ENCODE assay signal across 8 mouse cellular contexts in the genomic region with DNA sequence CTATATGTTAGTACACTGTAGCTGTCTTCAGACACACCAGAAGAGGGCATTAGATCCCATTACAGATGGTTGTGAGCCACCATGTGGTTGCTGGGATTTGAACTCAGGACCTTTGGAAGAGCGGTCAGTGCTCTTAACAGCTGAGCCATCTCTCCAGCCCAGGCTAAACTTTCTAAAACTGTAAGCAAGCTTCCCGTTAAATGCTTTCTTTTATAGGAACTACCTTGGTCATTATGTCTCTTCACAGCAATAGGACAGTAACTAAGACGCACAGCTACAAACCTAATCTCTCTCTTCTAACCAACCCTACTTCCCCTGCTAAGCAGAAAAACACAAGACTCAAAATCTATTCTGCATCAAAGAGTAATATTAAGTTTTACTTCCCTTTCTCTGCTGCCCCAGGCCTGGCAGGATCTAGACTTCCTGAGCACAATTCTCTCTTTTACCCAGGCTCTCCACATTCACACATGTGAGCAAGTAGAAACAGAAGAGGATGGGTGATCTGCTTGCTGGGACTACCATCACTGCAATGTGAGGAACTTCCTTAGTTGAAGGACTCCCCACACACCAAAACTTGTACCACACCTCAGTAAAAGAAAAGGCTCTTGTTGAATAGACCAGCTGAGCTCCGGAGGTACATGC. TPM values are rescaled to one million over a fixed set of nuclear protein-coding genes. Genes with fewer than 3 reads are reported as not detected.
DNase-seq lines count a peak whose midpoint lies in the region; ATAC-seq and TF ChIP-seq lines count a peak whose summit lies in the region.

No protein-coding gene starts in this region.

- ATAC-seq in heart, embryonic 14.5 days (ENCODE audit: insufficient number of reproducible peaks, insufficient read depth, low FRiP score, low read depth): 0 out of 2 replicates have a peak, but pooled peaks have one; percentile 4
- no peak; the same call in 1 of the 2 replicates for ATAC-seq in hindbrain, postnatal 0 days
- no peak; the same call in 1 of the 2 replicates for ATAC-seq in midbrain, embryonic 15.5 days (replicated peaks)

- peak overlapping the region in 1 of 2 experiments; percentile 8; a peak in 1 of 4 replicates for H3K4me3 ChIP-seq in heart, embryonic 14.5 days (ENCODE audit: control insufficient read depth in 1 of 2, insufficient read depth in 1 of 2, low read depth in 1 of 2, low read length in 2 of 2)
- H3K4me3 ChIP-seq in brown adipose tissue, adult 24 weeks (ENCODE audit: insufficient read depth, low read depth, low read length): peak overlapping the region; percentile 35; the same call in 1 of the 2 replicates
- H3K4me3 ChIP-seq in hindbrain, postnatal 0 days (ENCODE audit: low read length): 0 out of 2 replicates have a peak overlapping the region, but pooled peaks have one; percentile 9
- peak overlapping the region; percentile 25 for H3K4me3 ChIP-seq in midbrain, embryonic 15.5 days

- H3K9ac ChIP-seq in heart, embryonic 14.5 days (ENCODE audit: low read length): no peak overlapping the region
- no peak overlapping the region; the same call in 1 of the 2 replicates for H3K9ac ChIP-seq in hindbrain, postnatal 0 days (replicated peaks; ENCODE audit: low read length)
- H3K9ac ChIP-seq in midbrain, embryonic 15.5 days: no peak overlapping the region

- H3K4me2 ChIP-seq in heart, embryonic 14.5 days (ENCODE audit: low read length): peak overlapping the region; percentile 54
- peak overlapping the region; percentile 47 for H3K4me2 ChIP-seq in hindbrain, postnatal 0 days (ENCODE audit: low read depth, low read length)
- peak overlapping the region; percentile 48 for H3K4me2 ChIP-seq in midbrain, embryonic 15.5 days

- H3K4me1 ChIP-seq in heart, embryonic 14.5 days (ENCODE audit: control insufficient read depth in 2 of 2, insufficient read depth in 2 of 2, low read length in 2 of 2): peaks cover 0 to 4% of the 10 kb centered on the region in 2 experiments; a peak in 1 of 4 replicates
- no peaks in the 10 kb centered on the region for H3K4me1 ChIP-seq in brown adipose tissue, adult 24 weeks (ENCODE audit: control insufficient read depth, insufficient read depth, insufficient read length, low read length)
- no peaks in the 10 kb centered on the region for H3K4me1 ChIP-seq in hindbrain, postnatal 0 days (ENCODE audit: insufficient read depth, low read length)
- H3K4me1 ChIP-seq in midbrain, embryonic 15.5 days: peaks cover 7% of the 10 kb centered on the region

- TF ChIP-seq CTCF in hindbrain, postnatal 0 days (IDR thresholded peaks at IDR 0.05; ENCODE audit: low read depth): no peak

- no peaks in the 10 kb centered on the region for H3K27me3 ChIP-seq in heart, embryonic 14.5 days (ENCODE audit: control insufficient read depth, insufficient read depth, low read length)
- no peaks in the 10 kb centered on the region for H3K27me3 ChIP-seq in hindbrain, postnatal 0 days (ENCODE audit: insufficient read depth, low read length)
- no peaks in the 10 kb centered on the region for H3K27me3 ChIP-seq in midbrain, embryonic 15.5 days (replicated peaks)

- DNase-seq in heart, postnatal 10 days: no peak
- DNase-seq in hindbrain, postnatal 0 days (ENCODE audit: low spot score): no peak
- DNase-seq in gastrocnemius, postnatal 36 days: no peak
- no peak for DNase-seq in gastrocnemius, adult 8-10 months (ENCODE audit: low spot score in 2 of 2)
- no peak for DNase-seq in frontal cortex, postnatal 14 days (ENCODE audit: low spot score in 2 of 2)

- H3K36me3 ChIP-seq in heart, embryonic 14.5 days (ENCODE audit: control insufficient read depth, insufficient read depth, low read length): no peaks in the 10 kb centered on the region
- H3K36me3 ChIP-seq in hindbrain, postnatal 0 days (ENCODE audit: insufficient read depth, low read length): no peaks in the 10 kb centered on the region
- no peaks in the 10 kb centered on the region for H3K36me3 ChIP-seq in midbrain, embryonic 15.5 days (replicated peaks)

- intact Hi-C loops in heart, postnatal 10 days (cut with DNase I): loop anchor here (2.0 kb wide), 3 partner anchors 17 to 125 kb away; partner anchors contain the start of genes Nabp2, Rnf41 and Smarcc2
- intact Hi-C loops in gastrocnemius, postnatal 36 days (cut with DNase I): loop anchor here (2.0 kb wide), 2 partner anchors 15 to 77 kb away; partner anchors contain the start of gene Smarcc2

- H3K27ac ChIP-seq in heart, embryonic 14.5 days (replicated peaks in 1 of 2; ENCODE audit: control insufficient read depth in 1 of 2, insufficient read depth in 1 of 2, low read depth in 2 of 2, low read length in 2 of 2): no peak overlapping the region
- H3K27ac ChIP-seq in brown adipose tissue, adult 24 weeks (replicated peaks; ENCODE audit: low read depth, low read length): peak overlapping the region; percentile 35
- no peak overlapping the region for H3K27ac ChIP-seq in hindbrain, postnatal 0 days
- H3K27ac ChIP-seq in midbrain, embryonic 15.5 days: no peak overlapping the region

- WGBS in heart, embryonic 14.5 days: 77% methylated on average over 4 of the region's 4 CpGs
- WGBS in hindbrain, postnatal 0 days: 70% methylated on average over 4 of the region's 4 CpGs
- WGBS in midbrain, embryonic 15.5 days: 70% methylated on average over 4 of the region's 4 CpGs

- no peaks in the 10 kb centered on the region for H3K9me3 ChIP-seq in heart, embryonic 14.5 days (ENCODE audit: control insufficient read depth, low read length)
- no peaks in the 10 kb centered on the region for H3K9me3 ChIP-seq in hindbrain, postnatal 0 days (ENCODE audit: low read length)
- no peaks in the 10 kb centered on the region for H3K9me3 ChIP-seq in midbrain, embryonic 15.5 days

RNA-seq across cellular contexts. Expression of gene Esyt1, which starts 10.1 kb away (rescaled TPM):
- polyA plus RNA-seq in heart, embryonic 14.5 days (2014; fragmentation: Nextera tagmentation; extraction: Ambion mirVana): 17.3 and 17.8 TPM in 2 replicates
- 10 to 100 TPM; 28.5 to 29.9 TPM for total RNA-seq in heart, postnatal 10 days (2021)
- polyA plus RNA-seq in brown adipose tissue, adult 24 weeks (2012; ENCODE audit: insufficient read depth, insufficient read length, missing spikeins): 31.6 and 35.5 TPM in 2 replicates
- total RNA-seq in hindbrain, postnatal 0 days (2014; rRNA removed): 22.9 and 29.0 TPM in 2 replicates
- 13.3 TPM in 2 replicates for polyA plus RNA-seq in hindbrain, postnatal 0 days (2015; fragmentation: Nextera tagmentation; extraction: Ambion mirVana)
- 10.5 and 11.1 TPM in 2 replicates for polyA plus RNA-seq in midbrain, embryonic 15.5 days (2015; fragmentation: Nextera tagmentation; extraction: Ambion mirVana)
- total RNA-seq in gastrocnemius, postnatal 36 days (2021): 10 to 100 TPM; 12.8 to 13.0 TPM
- total RNA-seq in gastrocnemius, adult 8-10 months (2022): 10 to 100 TPM; 10.4 to 13.5 (median 13.4) TPM

RNA-seq across cellular contexts. Expression of gene Zc3h10, which starts 11.8 kb away (rescaled TPM):
- 7.3 and 8.2 TPM in 2 replicates for polyA plus RNA-seq in heart, embryonic 14.5 days (2014; fragmentation: Nextera tagmentation; extraction: Ambion mirVana)
- total RNA-seq in heart, postnatal 10 days (2021): 10 to 100 TPM in 1 of 2 experiments, 1 to 10 TPM in 1; 9.8 to 10.1 TPM
- 4.7 TPM in 2 replicates for polyA plus RNA-seq in brown adipose tissue, adult 24 weeks (2012; ENCODE audit: insufficient read depth, insufficient read length, missing spikeins)
- total RNA-seq in hindbrain, postnatal 0 days (2014; rRNA removed): 19.3 and 19.4 TPM in 2 replicates
- polyA plus RNA-seq in hindbrain, postnatal 0 days (2015; fragmentation: Nextera tagmentation; extraction: Ambion mirVana): 12.5 and 13.8 TPM in 2 replicates
- polyA plus RNA-seq in midbrain, embryonic 15.5 days (2015; fragmentation: Nextera tagmentation; extraction: Ambion mirVana): 20.8 and 22.7 TPM in 2 replicates
- total RNA-seq in gastrocnemius, postnatal 36 days (2021): 1 to 10 TPM; 3.7 to 5.3 TPM
- 1 to 10 TPM; 5.7 to 7.5 (median 6.7) TPM for total RNA-seq in gastrocnemius, adult 8-10 months (2022)

RNA-seq across cellular contexts. Expression of gene Rpl41, which starts 13.4 kb away (rescaled TPM):
- polyA plus RNA-seq in heart, embryonic 14.5 days (2014; fragmentation: Nextera tagmentation; extraction: Ambion mirVana): 2,755 and 3,168 TPM in 2 replicates
- 1,000 to 10,000 TPM; 2,064 to 2,152 TPM for total RNA-seq in heart, postnatal 10 days (2021)
- 1,628 and 2,018 TPM in 2 replicates for polyA plus RNA-seq in brown adipose tissue, adult 24 weeks (2012; ENCODE audit: insufficient read depth, insufficient read length, missing spikeins)
- 412 and 501 TPM in 2 replicates for total RNA-seq in hindbrain, postnatal 0 days (2014; rRNA removed)
- polyA plus RNA-seq in hindbrain, postnatal 0 days (2015; fragmentation: Nextera tagmentation; extraction: Ambion mirVana): 2,609 and 2,618 TPM in 2 replicates
- polyA plus RNA-seq in midbrain, embryonic 15.5 days (2015; fragmentation: Nextera tagmentation; extraction: Ambion mirVana): 2,126 and 2,161 TPM in 2 replicates
- total RNA-seq in gastrocnemius, postnatal 36 days (2021): 100 to 1,000 TPM; 857 to 980 TPM
- 1,000 to 10,000 TPM in 2 of 4 experiments, 100 to 1,000 TPM in 2; 907 to 1,327 (median 1,023) TPM for total RNA-seq in gastrocnemius, adult 8-10 months (2022)

RNA-seq across cellular contexts. Expression of gene Pa2g4, which starts 30.0 kb away (rescaled TPM):
- polyA plus RNA-seq in heart, embryonic 14.5 days (2014; fragmentation: Nextera tagmentation; extraction: Ambion mirVana): 123 TPM in 2 replicates
- total RNA-seq in heart, postnatal 10 days (2021): 10 to 100 TPM; 60.0 to 64.4 TPM
- polyA plus RNA-seq in brown adipose tissue, adult 24 weeks (2012; ENCODE audit: insufficient read depth, insufficient read length, missing spikeins): 36.0 and 56.8 TPM in 2 replicates
- total RNA-seq in hindbrain, postnatal 0 days (2014; rRNA removed): 48.0 and 61.2 TPM in 2 replicates
- 114 and 117 TPM in 2 replicates for polyA plus RNA-seq in hindbrain, postnatal 0 days (2015; fragmentation: Nextera tagmentation; extraction: Ambion mirVana)
- polyA plus RNA-seq in midbrain, embryonic 15.5 days (2015; fragmentation: Nextera tagmentation; extraction: Ambion mirVana): 125 and 128 TPM in 2 replicates
- total RNA-seq in gastrocnemius, postnatal 36 days (2021): 10 to 100 TPM; 32.8 to 39.0 TPM
- total RNA-seq in gastrocnemius, adult 8-10 months (2022): 10 to 100 TPM; 29.0 to 39.9 (median 33.1) TPM

RNA-seq across cellular contexts. Expression of gene Myl6b, which starts 37.3 kb away (rescaled TPM):
- polyA plus RNA-seq in heart, embryonic 14.5 days (2014; fragmentation: Nextera tagmentation; extraction: Ambion mirVana): 5.0 and 5.5 TPM in 2 replicates
- total RNA-seq in heart, postnatal 10 days (2021): 1 to 10 TPM; 4.1 to 4.5 TPM
- 13.5 and 24.5 TPM in 2 replicates for polyA plus RNA-seq in brown adipose tissue, adult 24 weeks (2012; ENCODE audit: insufficient read depth, insufficient read length, missing spikeins)
- 27.1 and 34.6 TPM in 2 replicates for total RNA-seq in hindbrain, postnatal 0 days (2014; rRNA removed)
- 4.2 and 4.9 TPM in 2 replicates for polyA plus RNA-seq in hindbrain, postnatal 0 days (2015; fragmentation: Nextera tagmentation; extraction: Ambion mirVana)
- 5.4 and 5.7 TPM in 2 replicates for polyA plus RNA-seq in midbrain, embryonic 15.5 days (2015; fragmentation: Nextera tagmentation; extraction: Ambion mirVana)
- total RNA-seq in gastrocnemius, postnatal 36 days (2021): 10 to 100 TPM in 1 of 2 experiments, 1 to 10 TPM in 1; 5.6 to 21.4 TPM
- 10 to 100 TPM in 2 of 4 experiments, 1 to 10 TPM in 2; 8.7 to 11.7 (median 10.0) TPM for total RNA-seq in gastrocnemius, adult 8-10 months (2022)
